Mouse (Mus musculus) erythroblast, embryonic 14.5 days (primary cell): ENCODE measurements at regions not wholly inside any gene's neighbourhood (a gene's known extent, or its start where the extent isn't known, plus 50 kb on each side); places are given as distances from the start of the nearest gene placed in this dataset.

Experiments used
- H3K27me3 ChIP-seq: 2 replicates; pipeline ENCODE4 v1.6.1; 2012; ENCODE audit warnings: inconsistent platforms; ENCODE audit not compliant: control insufficient read depth
- H3K36me3 ChIP-seq: 2 replicates; pipeline ENCODE4 v1.6.1; 2012; ENCODE audit warnings: mild to moderate bottlenecking, inconsistent platforms; ENCODE audit not compliant: control insufficient read depth
- H3K4me1 ChIP-seq: 2 replicates; pipeline ENCODE4 v1.6.1; 2012; ENCODE audit warnings: inconsistent platforms; ENCODE audit not compliant: control insufficient read depth
- H3K4me3 ChIP-seq: replicated peaks from 2 replicates; pipeline ENCODE3; 2012; ENCODE audit warnings: moderate library complexity, mild to moderate bottlenecking, inconsistent platforms
- H3K9me3 ChIP-seq: 2 replicates; pipeline ENCODE4 v1.6.1; 2012; ENCODE audit warnings: low read length, inconsistent platforms, mixed read lengths; ENCODE audit not compliant: control insufficient read depth
- GATA1 ChIP-seq: IDR thresholded peaks from 2 replicates; pipeline ENCODE4 v1.6.1; 2012; ENCODE audit warnings: low read length, inconsistent platforms, mixed read lengths
- TAL1 ChIP-seq: IDR thresholded peaks from 3 replicates; pipeline ENCODE4 v1.6.1; 2012; ENCODE audit warnings: low read length, inconsistent platforms, mixed read lengths

GRCm38 (mm10) chr10:12111720-12112119 is 757.4 kb downstream of the Utrn start:
- H3K36me3 ChIP-seq: no peaks in the 10 kb centered on the region
- no peaks in the 10 kb centered on the region for H3K27me3 ChIP-seq
- TF ChIP-seq TAL1: no peak
- no peak for TF ChIP-seq GATA1
- no peaks in the 10 kb centered on the region for H3K9me3 ChIP-seq
- H3K4me3 ChIP-seq: no peak overlapping the region
- no peaks in the 10 kb centered on the region for H3K4me1 ChIP-seq

- Histone ChIP-seq H3K4me1 (no peaks in the 10 kb centered on the region), H3K9me3 (no peaks in the 10 kb centered on the region), H3K36me3 (no peaks in the 10 kb centered on the region), H3K4me3 (no peak overlapping the region), H3K27me3 (no peaks in the 10 kb centered on the region)
- TF ChIP-seq GATA1 (no peak), TAL1 (no peak)
These were observed 753.4 kb downstream of the Utrn start for GRCm38 (mm10) chr10:12115767-12116166.

- H3K4me3 ChIP-seq: no peak overlapping the region
- TF ChIP-seq TAL1 (no peak), GATA1 (no peak)
These were observed 752.4 kb downstream of the Utrn start for GRCm38 (mm10) chr10:12116662-12117303.

GRCm38 (mm10) chr10:12124272-12124671 is 744.9 kb downstream of the Utrn start:
- no peaks in the 10 kb centered on the region for H3K9me3 ChIP-seq
- TF ChIP-seq GATA1 (no peak), TAL1 (no peak)
- H3K4me3 ChIP-seq: no peak overlapping the region
- no peaks in the 10 kb centered on the region for H3K36me3 ChIP-seq
- no peaks in the 10 kb centered on the region for H3K4me1 ChIP-seq
- H3K27me3 ChIP-seq: no peaks in the 10 kb centered on the region

More at GRCm38 (mm10) chr10:12116662-12117303, 752.4 kb downstream of the Utrn start:
- Histone ChIP-seq H3K36me3 (no peaks in the 10 kb centered on the region), H3K4me1 (no peaks in the 10 kb centered on the region), H3K9me3 (no peaks in the 10 kb centered on the region), H3K27me3 (no peaks in the 10 kb centered on the region)

GRCm38 (mm10) chr10:12129486-12129885 is 739.7 kb downstream of the Utrn start:
- Histone ChIP-seq H3K27me3 (no peaks in the 10 kb centered on the region), H3K9me3 (no peaks in the 10 kb centered on the region), H3K4me1 (no peaks in the 10 kb centered on the region), H3K4me3 (no peak overlapping the region), H3K36me3 (no peaks in the 10 kb centered on the region)
- TF ChIP-seq TAL1 (no peak), GATA1 (no peak)

- no peak for TF ChIP-seq TAL1
- TF ChIP-seq GATA1: no peak
- Histone ChIP-seq H3K27me3 (no peaks in the 10 kb centered on the region), H3K9me3 (no peaks in the 10 kb centered on the region), H3K4me1 (no peaks in the 10 kb centered on the region), H3K4me3 (no peak overlapping the region), H3K36me3 (no peaks in the 10 kb centered on the region)
These were observed 724.5 kb downstream of the Utrn start for GRCm38 (mm10) chr10:12144691-12145090.

GRCm38 (mm10) chr10:12146942-12147537 is 722.1 kb downstream of the Utrn start:
- TF ChIP-seq GATA1 (no peak), TAL1 (no peak)
- H3K4me1 ChIP-seq: no peaks in the 10 kb centered on the region
- H3K36me3 ChIP-seq: no peaks in the 10 kb centered on the region
- H3K4me3 ChIP-seq: no peak overlapping the region
- H3K27me3 ChIP-seq: no peaks in the 10 kb centered on the region
- H3K9me3 ChIP-seq: no peaks in the 10 kb centered on the region

- TF ChIP-seq TAL1 (no peak), GATA1 (no peak)
- Histone ChIP-seq H3K27me3 (no peaks in the 10 kb centered on the region), H3K4me1 (no peaks in the 10 kb centered on the region), H3K36me3 (no peaks in the 10 kb centered on the region), H3K4me3 (no peak overlapping the region), H3K9me3 (no peaks in the 10 kb centered on the region)
These were observed 698.9 kb downstream of the Utrn start for GRCm38 (mm10) chr10:12170243-12170642.

- no peak for TF ChIP-seq TAL1
- no peak for TF ChIP-seq GATA1
- Histone ChIP-seq H3K9me3 (no peaks in the 10 kb centered on the region), H3K27me3 (no peaks in the 10 kb centered on the region), H3K4me3 (no peak overlapping the region), H3K4me1 (no peaks in the 10 kb centered on the region), H3K36me3 (no peaks in the 10 kb centered on the region)
These were observed 694.9 kb downstream of the Utrn start for GRCm38 (mm10) chr10:12174200-12174818.
